Comparison of ENCODE assay signal across 23 mouse cellular contexts in genomic region chr2:110375475-110375874, GRCm38 (mm10). TPM values are rescaled to one million over a fixed set of nuclear protein-coding genes. Genes with fewer than 3 reads are reported as not detected.
"Had no signal": no experiment of that assay in that cellular context is flagged by ENCODE, and none has a peak within 500 bp of the region (broad histone marks: within the 10 kb centered on the region; RNA-seq: fewer than 3 reads in every experiment).

No protein-coding gene starts in this region.

- H3K4me1 ChIP-seq: liver, embryonic 12.5 days; liver, embryonic 15.5 days; lung, embryonic 15.5 days; megakaryocyte, embryonic 14.5 days; neural tube, embryonic 13.5 days had no signal

- H3K4me2 ChIP-seq: limb, embryonic 13.5 days; liver, embryonic 12.5 days; liver, embryonic 15.5 days; lung, embryonic 15.5 days; midbrain, embryonic 13.5 days; neural tube, embryonic 13.5 days had no signal

- H3K9ac ChIP-seq: limb, embryonic 13.5 days; liver, embryonic 12.5 days; liver, embryonic 15.5 days; lung, embryonic 15.5 days; midbrain, embryonic 13.5 days; neural tube, embryonic 13.5 days had no signal

- ATAC-seq: liver, embryonic 12.5 days; midbrain, embryonic 13.5 days; midbrain, embryonic 16.5 days had no signal

- H3K27ac ChIP-seq: limb, embryonic 10.5 days; limb, embryonic 13.5 days; liver, embryonic 12.5 days; liver, embryonic 15.5 days; lung, embryonic 15.5 days; midbrain, embryonic 10.5 days; midbrain, embryonic 13.5 days; neural tube, embryonic 13.5 days had no signal

- DNase-seq: kidney, adult 18-20 months; kidney, adult 9 months; kidney, postnatal 25 days; layer of hippocampus, adult 9-11 months; liver; lung, adult 18-20 months; lung, postnatal 10 days; lung, postnatal 36 days; thymus, adult 18-20 months; thymus, postnatal 14 days; thymus, postnatal 4 days had no signal

- H3K4me3 ChIP-seq: limb, embryonic 10.5 days; limb, embryonic 13.5 days; liver, embryonic 12.5 days; liver, embryonic 15.5 days; lung, embryonic 15.5 days; megakaryocyte, embryonic 14.5 days; midbrain, embryonic 10.5 days; midbrain, embryonic 13.5 days; myocyte; neural tube, embryonic 13.5 days had no signal

- H3K36me3 ChIP-seq: limb, embryonic 10.5 days; limb, embryonic 13.5 days; liver, embryonic 12.5 days; liver, embryonic 15.5 days; lung, embryonic 15.5 days; midbrain, embryonic 10.5 days; midbrain, embryonic 13.5 days; neural tube, embryonic 13.5 days had no signal

- H3K9me3 ChIP-seq: limb, embryonic 10.5 days; limb, embryonic 13.5 days; liver, embryonic 12.5 days; liver, embryonic 15.5 days; lung, embryonic 15.5 days; megakaryocyte, embryonic 14.5 days; midbrain, embryonic 10.5 days; midbrain, embryonic 13.5 days; neural tube, embryonic 13.5 days had no signal

- H3K27me3 ChIP-seq: limb, embryonic 13.5 days; liver, embryonic 12.5 days; liver, embryonic 15.5 days; lung, embryonic 15.5 days; megakaryocyte, embryonic 14.5 days; midbrain, embryonic 13.5 days; neural tube, embryonic 13.5 days had no signal

RNA-seq across cellular contexts. Expression of gene Fibin, which starts 12.5 kb away (rescaled TPM):
- total RNA-seq: monocyte, adult 5-6 weeks had no signal
